Mouse (Mus musculus) midbrain, postnatal 0 days (tissue): ENCODE data around the gene Hacd2. TPM values are rescaled to one million over a fixed set of nuclear protein-coding genes. Genes with fewer than 3 reads are reported as not detected.

Experiments
- ATAC-seq: fragments of 200-750 bp; cut with Nextera tagmentation; 2 replicates; pipeline ENCODE4 v1.8.0; 2017; ENCODE audit warnings: moderate number of reproducible peaks, mild to moderate bottlenecking, moderate TSS enrichment, moderate library complexity; ENCODE audit not compliant: low FRiP score
- DNase-seq: peaks from one replicate; pipeline ENCODE4 v3.0.0-alpha.2; 2015; ENCODE audit warnings: low spot score
- H3K27ac ChIP-seq: fragments of 300-500 bp; sonication (generic); 2 replicates; pipeline ENCODE4 v1.5.1; 2014; ENCODE audit warnings: low read depth, mild to moderate bottlenecking, low read length, mixed read lengths
- H3K27me3 ChIP-seq: fragments of 300-500 bp; sonication (generic); 2 replicates; pipeline ENCODE4 v1.6.1; 2014; ENCODE audit warnings: low read length, control low read depth, mixed read lengths; ENCODE audit not compliant: insufficient read depth
- H3K36me3 ChIP-seq: fragments of 300-500 bp; sonication (generic); 2 replicates; pipeline ENCODE4 v1.6.1; 2014; ENCODE audit warnings: low read length, control low read depth, mixed read lengths; ENCODE audit not compliant: insufficient read depth
- H3K4me1 ChIP-seq: fragments of 300-500 bp; sonication (generic); 2 replicates; pipeline ENCODE4 v1.6.1; 2014; ENCODE audit warnings: mild to moderate bottlenecking, control low read depth, antibody characterized with exemption, low read length, mixed read lengths; ENCODE audit not compliant: insufficient read depth
- H3K4me2 ChIP-seq: fragments of 300-500 bp; sonication (generic); 2 replicates; pipeline ENCODE4 v1.6.1; 2014; ENCODE audit warnings: low read depth, mild to moderate bottlenecking, low read length, mixed read lengths; ENCODE audit not compliant: poor library complexity, severe bottlenecking
- H3K4me3 ChIP-seq: fragments of 300-500 bp; sonication (generic); 2 replicates; pipeline ENCODE4 v1.5.1; 2014; ENCODE audit warnings: low read depth, mild to moderate bottlenecking, low read length, moderate library complexity
- H3K9ac ChIP-seq: fragments of 300-500 bp; sonication (generic); replicated peaks from 2 replicates; pipeline ENCODE4 v1.6.1; 2014; ENCODE audit warnings: mild to moderate bottlenecking, low read length, moderate library complexity, mixed read lengths; ENCODE audit not compliant: poor library complexity, severe bottlenecking
- H3K9me3 ChIP-seq: fragments of 300-500 bp; sonication (generic); 2 replicates; pipeline ENCODE4 v1.6.1; 2016; ENCODE audit warnings: low read length, control low read depth
- CTCF ChIP-seq: IDR thresholded peaks from 2 replicates; pipeline ENCODE4 v1.5.1; 2016; ENCODE audit warnings: antibody characterized with exemption, mild to moderate bottlenecking
- WGBS: fragments of 180-500 bp; shearing (Covaris S2); extraction: QIAGEN DNeasy Blood & Tissue Kit; methylation state at CpG from one replicate; pipeline ENCODE4 v1.1.7; 2014; 5-methylcytosine and 5-hydroxymethylcytosine counted together
- polyA plus RNA-seq: library from polyadenylated mRNA; unstranded; fragments of >200 nt; fragmentation: Nextera tagmentation; extraction: Ambion mirVana; gene quantifications from 2 replicates; pipeline ENCODE4 v1.2.1, GENCODE M21; 2015
- total RNA-seq: library from RNA; depleted of rRNA; stranded (reverse); fragments of >200 nt; gene quantifications from 2 replicates; pipeline ENCODE4 v1.2.3, GENCODE M21; 2014

The Hacd2 gene
- total and polyA plus RNA-seq, 2 experiments from 2014 or later: 28.4 to 49.4 TPM

DNA sequence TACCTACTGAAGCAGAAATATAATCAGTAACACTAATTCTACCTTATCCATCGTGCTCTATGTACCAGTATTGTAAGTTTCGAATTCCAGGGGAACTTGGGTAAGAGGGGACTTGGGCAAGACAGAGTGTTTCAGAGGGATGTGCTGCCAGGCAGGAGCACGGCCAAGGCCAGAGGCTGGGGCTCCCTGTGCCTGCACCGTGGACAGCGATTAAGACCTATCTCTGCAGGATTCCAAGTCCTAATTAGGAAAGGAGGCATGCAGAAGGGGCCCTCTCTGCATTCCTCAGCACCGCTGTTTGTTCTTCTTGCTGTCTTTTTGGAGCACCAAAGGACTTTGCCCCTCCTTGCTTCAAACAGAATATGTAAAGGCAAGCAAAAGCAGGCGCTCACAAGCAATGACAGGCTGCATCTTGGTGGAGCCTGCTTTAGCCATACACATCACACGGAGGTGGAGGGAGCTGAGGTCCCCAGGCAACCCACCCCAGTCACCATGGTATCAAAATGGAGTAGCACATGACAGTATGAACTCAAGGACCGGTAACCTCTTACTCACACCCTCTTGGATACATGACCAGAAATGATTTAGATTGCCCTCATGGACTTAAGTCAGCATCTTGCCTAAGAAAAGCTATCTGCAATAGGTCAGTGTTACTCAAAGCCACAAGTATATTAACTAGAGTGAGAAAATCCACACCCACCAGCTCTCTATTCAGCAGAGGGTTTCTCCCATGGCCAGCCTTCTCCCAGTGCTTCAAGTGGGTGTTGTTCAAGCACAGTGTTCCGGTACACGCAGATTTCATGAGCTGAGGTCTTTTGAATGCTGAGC is 37.8 kb upstream of the Hacd2 start:
- Histone ChIP-seq H3K4me2 (no peak overlapping the region), H3K9me3 (no peaks in the 10 kb centered on the region), H3K27me3 (no peaks in the 10 kb centered on the region), H3K4me3 (no peak overlapping the region), H3K4me1 (no peaks in the 10 kb centered on the region; the same call in 1 of the 2 replicates), H3K9ac (no peak overlapping the region), H3K36me3 (no peaks in the 10 kb centered on the region), H3K27ac (no peak overlapping the region)
- no peak for DNase-seq
- no peak for TF ChIP-seq CTCF
- WGBS: 56% methylated on average over 11 of the region's 11 CpGs
- ATAC-seq: no peak

DNA sequence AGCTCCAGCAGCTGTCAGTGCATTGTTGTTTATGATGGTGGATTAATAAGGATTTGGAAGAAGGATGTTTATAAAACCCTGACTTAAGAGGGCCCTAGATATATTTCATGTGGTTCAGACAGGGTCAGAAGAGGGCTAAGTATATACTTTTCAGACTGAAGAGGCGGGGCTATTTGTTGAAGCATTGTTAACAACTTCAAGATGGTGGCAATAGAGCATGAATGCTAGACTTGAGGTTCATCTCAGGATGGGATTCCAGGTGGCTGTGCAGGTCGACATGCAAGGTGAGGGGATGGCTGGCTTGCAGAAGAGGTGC is 37.2 kb upstream of the Hacd2 start:
- Histone ChIP-seq H3K4me1 (no peaks in the 10 kb centered on the region; the same call in 1 of the 2 replicates), H3K4me3 (no peak overlapping the region), H3K9me3 (no peaks in the 10 kb centered on the region), H3K36me3 (no peaks in the 10 kb centered on the region), H3K9ac (no peak overlapping the region), H3K4me2 (no peak overlapping the region), H3K27me3 (no peaks in the 10 kb centered on the region), H3K27ac (no peak overlapping the region)
- WGBS: 92% methylated on average over 2 of the region's 2 CpGs
- TF ChIP-seq CTCF: no peak
- DNase-seq: no peak
- no peak for ATAC-seq

DNA sequence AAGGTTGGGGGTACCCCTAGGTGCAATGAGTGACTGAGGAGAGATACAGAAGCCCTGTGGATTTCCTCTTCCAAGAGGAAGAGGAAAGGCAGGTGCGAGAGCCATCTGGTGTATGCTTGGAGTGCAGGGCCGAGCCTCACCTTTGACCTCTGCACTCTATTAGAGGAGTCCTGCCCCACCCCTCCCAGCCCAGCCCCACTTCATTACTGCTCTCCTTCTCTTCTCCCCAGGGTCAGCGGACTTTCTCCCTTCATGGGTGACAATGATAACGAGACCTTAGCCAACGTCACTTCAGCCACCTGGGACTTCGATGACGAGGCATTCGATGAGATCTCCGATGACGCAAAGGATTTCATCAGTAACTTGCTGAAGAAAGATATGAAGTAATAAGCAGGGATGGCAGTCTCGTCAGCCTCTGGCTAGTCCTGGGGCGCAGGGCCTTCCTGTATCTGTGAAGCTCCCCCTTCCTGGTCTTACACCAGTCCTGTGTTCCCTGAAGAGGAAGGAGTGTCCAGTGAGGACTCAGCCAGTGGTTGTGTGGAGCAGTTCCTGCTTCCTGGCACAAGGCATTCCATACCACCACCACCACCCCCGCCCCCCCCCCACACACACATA is 35.9 kb upstream of the Hacd2 start:
- no peak for TF ChIP-seq CTCF
- H3K4me1 ChIP-seq: no peaks in the 10 kb centered on the region; the same call in 1 of the 2 replicates

DNA sequence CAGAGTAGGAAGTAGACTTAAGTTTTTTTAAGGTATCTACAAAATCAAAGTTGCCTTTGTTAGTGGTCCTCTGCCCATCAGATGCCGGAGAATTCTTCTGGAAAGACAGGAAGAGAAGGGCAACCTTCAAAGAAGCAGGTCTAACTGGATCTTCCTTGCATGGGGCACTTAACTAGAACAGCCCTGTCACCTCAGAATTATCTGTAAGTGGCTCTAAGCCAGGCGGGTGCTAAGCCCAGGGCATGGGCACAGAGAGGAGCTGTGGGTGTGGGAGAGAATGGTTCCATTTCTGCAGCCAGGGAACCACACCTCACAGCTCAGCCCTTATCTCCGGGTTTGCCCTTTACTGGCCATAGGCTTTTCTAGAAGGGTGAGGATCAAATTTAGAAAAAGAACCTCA is 30.9 kb upstream of the Hacd2 start:
- no peak for TF ChIP-seq CTCF
- H3K27ac ChIP-seq: no peak overlapping the region
- no peak overlapping the region for H3K4me2 ChIP-seq
- no peak overlapping the region for H3K9ac ChIP-seq
- DNase-seq: no peak
- no peaks in the 10 kb centered on the region for H3K9me3 ChIP-seq
- no peaks in the 10 kb centered on the region for H3K4me1 ChIP-seq
- no peak for ATAC-seq
- H3K36me3 ChIP-seq: no peaks in the 10 kb centered on the region
- WGBS: 87% methylated on average over 3 of the region's 3 CpGs
- no peaks in the 10 kb centered on the region for H3K27me3 ChIP-seq
- H3K4me3 ChIP-seq: no peak overlapping the region

More for the DNA sequence above, 35.9 kb upstream of the Hacd2 start:
- Histone ChIP-seq H3K9me3 (no peaks in the 10 kb centered on the region), H3K4me3 (no peak overlapping the region), H3K9ac (no peak overlapping the region), H3K4me2 (no peak overlapping the region), H3K36me3 (no peaks in the 10 kb centered on the region), H3K27me3 (no peaks in the 10 kb centered on the region), H3K27ac (no peak overlapping the region)
- 90% methylated on average over 13 of the region's 13 CpGs for WGBS
- DNase-seq (no peak), ATAC-seq (no peak)

DNA sequence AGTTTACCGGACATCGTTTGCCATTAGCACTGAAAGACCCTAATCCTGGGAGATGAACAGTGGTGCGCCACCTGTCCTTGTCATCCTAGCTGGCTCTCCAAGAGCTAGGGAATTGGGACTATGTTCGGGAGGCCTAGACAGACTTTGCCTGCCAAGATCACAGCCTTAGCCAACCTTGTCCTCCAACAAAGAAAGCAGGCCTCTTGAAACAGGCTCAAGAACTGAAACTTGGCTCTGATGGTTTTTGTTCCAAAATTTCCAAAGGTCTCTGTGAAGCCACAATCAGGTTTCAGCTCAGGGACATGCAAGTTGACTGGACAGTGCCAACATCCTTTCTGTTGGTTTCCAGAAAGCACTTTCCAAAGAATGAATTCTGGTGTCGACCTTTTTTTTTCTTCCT is 29.4 kb upstream of the Hacd2 start:
- DNase-seq (peak; percentile 45), ATAC-seq (no peak)
- H3K4me1 ChIP-seq: no peaks in the 10 kb centered on the region
- H3K4me3 ChIP-seq: no peak overlapping the region
- H3K36me3 ChIP-seq: no peaks in the 10 kb centered on the region
- H3K9ac ChIP-seq: no peak overlapping the region
- H3K27ac ChIP-seq: no peak overlapping the region
- 77% methylated on average over 5 of the region's 5 CpGs for WGBS
- no peaks in the 10 kb centered on the region for H3K27me3 ChIP-seq
- no peaks in the 10 kb centered on the region for H3K9me3 ChIP-seq
- H3K4me2 ChIP-seq: no peak overlapping the region
- TF ChIP-seq CTCF: no peak

DNA sequence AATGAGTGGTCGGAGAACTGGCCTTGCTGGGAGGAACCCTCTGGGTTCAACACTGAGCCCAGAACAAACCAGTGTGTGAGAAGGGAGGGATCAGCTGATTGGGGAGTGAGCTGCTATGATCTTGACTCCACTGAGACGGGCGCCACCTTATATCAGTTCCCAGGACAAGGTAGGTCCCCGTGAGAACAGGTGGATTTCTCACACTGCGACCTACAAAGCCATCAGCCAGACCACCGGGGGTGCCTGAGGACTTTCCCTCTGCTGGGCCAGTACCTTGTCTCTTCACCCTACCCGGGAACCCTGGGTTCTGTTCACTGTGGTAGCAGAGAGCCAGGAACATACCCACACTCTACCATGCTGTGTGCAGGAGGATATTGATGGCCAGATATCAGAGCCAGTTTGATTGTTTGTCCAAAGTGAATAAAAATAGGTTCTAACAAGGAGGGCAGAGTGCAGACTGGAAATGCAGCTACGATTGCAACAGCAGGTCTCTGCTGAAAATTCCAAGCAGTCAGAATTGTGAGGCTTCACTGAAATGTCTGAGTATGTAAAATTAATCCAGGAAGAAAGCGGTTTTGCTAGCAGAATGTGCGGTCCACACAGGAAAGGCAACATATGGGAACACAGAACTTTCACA is 28.4 kb upstream of the Hacd2 start:
- TF ChIP-seq CTCF: no peak
- H3K36me3 ChIP-seq: no peaks in the 10 kb centered on the region
- H3K4me3 ChIP-seq: no peak overlapping the region
- H3K27me3 ChIP-seq: no peaks in the 10 kb centered on the region
- ATAC-seq (no peak), DNase-seq (no peak)
- H3K9me3 ChIP-seq: no peaks in the 10 kb centered on the region
- no peaks in the 10 kb centered on the region for H3K4me1 ChIP-seq
- H3K9ac ChIP-seq: no peak overlapping the region
- no peak overlapping the region for H3K4me2 ChIP-seq
- H3K27ac ChIP-seq: no peak overlapping the region
- 88% methylated on average over 10 of the region's 10 CpGs for WGBS
